Mouse (Mus musculus) left cerebral cortex, postnatal 25 days (tissue): ENCODE data around the gene Clcn3. TPM values are rescaled to one million over a fixed set of nuclear protein-coding genes. Genes with fewer than 3 reads are reported as not detected.

Experiments used
- DNase-seq, 2 experiments: peaks; one replicate each; pipeline ENCODE4 v3.0.0; 2022; ENCODE audit warnings: low spot score in 2 of 2, mixed read lengths in 1 of 2
- intact Hi-C: fragments of 180-260 bp; cut with DNase I; formaldehyde crosslinking; loops from one replicate; pipeline ENCODE4 v1.15.1; 2025
- total RNA-seq, 2 experiments: library from RNA; stranded (reverse); gene quantifications; 2 replicates each; pipeline ENCODE4 v1.2.3; 2021

The Clcn3 gene
- total RNA-seq, 2 experiments from 2014 or later, result 130 to 131 TPM

- intact Hi-C loops, result loop anchor here (2.0 kb wide), 1 partner anchor 28 kb away; the partner anchor contains the start of gene Clcn3
- peak; percentile 78 to 94 for DNase-seq
These were observed 28.7 kb downstream of the Clcn3 start for GRCm38 (mm10) chr8:60954281-60955014.

GRCm38 (mm10) chr8:60952803-60953202 is 30.3 kb downstream of the Clcn3 start:
- DNase-seq, result no peak
- intact Hi-C loops, result no loop called here

- no peak for DNase-seq
- intact Hi-C loops, result no loop called here
These were observed 31.3 kb downstream of the Clcn3 start for GRCm38 (mm10) chr8:60951757-60952156.

- no peak for DNase-seq
- intact Hi-C loops, result no loop called here
These were observed 31.8 kb downstream of the Clcn3 start for GRCm38 (mm10) chr8:60951271-60951670.

DNA sequence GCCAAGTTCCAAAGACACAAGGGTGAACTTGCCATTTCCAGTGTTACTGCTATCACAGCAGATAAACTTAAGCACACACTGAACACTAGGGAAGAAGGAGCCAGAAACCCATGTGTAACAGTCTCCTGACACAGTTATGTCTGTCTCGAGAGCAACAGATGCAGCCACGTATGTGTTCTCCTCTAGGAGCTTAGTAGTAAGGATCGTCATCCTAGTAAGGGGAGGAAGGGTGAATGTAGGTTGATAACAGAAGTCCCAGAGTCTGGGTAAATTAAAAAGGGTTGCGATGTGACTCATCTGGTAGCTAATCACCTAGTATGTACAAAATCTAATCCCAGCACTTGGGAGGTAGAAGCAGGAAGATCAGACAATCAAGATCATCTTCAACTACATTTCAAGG is 33.2 kb downstream of the Clcn3 start:
- DNase-seq, result peak in 1 of 2 experiments; percentile 15
- intact Hi-C loops, result no loop called here

DNA sequence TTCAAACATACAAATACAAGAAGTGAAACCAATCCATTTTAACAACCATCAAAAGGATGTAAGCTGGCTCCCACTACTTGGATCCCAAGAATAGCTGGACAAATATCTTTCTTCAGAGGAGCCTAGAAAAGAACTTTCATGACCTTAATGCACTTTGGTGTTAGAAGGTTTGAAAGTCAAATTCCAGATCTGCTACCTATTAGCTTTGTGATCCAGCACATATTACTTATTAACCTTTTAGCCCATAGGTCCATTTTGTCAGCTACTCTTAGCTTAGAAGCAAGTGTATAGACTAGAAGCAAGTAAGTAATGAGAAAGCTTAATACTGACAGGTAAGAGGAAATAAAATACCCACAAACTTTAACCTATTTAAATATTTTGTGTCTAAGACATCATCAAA is 35.6 kb downstream of the Clcn3 start:
- intact Hi-C loops, result no loop called here
- DNase-seq, result no peak

GRCm38 (mm10) chr8:60942867-60943266 is 40.2 kb downstream of the Clcn3 start:
- intact Hi-C loops, result no loop called here
- DNase-seq, result no peak

DNA sequence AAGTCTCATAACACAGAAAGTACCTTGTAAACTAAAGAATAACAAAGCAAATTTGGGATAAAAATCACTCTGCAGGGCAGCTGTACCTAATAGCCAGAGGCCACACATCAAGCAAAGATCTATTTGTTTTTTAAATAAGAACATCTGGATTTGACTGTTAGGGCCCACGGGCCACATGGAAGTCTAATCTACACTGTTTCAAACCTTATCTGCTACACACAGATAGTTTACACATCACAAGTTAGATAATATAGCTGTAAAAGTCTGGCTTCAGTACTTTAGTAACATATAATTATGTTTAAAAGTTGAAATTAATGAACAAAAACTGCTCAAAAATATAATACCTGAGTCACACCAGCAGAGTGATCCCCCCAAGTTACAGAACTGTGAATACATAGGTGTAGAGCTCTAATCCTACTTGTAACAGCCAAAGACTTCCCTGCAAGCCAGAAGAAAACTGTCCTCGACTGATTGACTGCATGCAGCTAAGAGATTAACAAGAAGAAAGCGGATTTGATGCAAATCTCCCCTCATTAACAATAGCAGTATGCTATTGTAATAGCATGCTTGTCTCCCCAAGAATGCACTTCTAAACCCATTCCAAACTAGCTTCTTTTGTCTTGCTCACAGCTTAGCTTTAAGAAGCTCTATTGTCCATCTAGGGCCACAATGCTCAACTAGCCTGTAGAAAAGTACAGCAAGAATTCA is 44.2 kb downstream of the Clcn3 start:
- intact Hi-C loops, result no loop called here
- DNase-seq, result no peak

- no peak for DNase-seq
- intact Hi-C loops, result no loop called here
These were observed 49.5 kb downstream of the Clcn3 start for GRCm38 (mm10) chr8:60933617-60934016.

GRCm38 (mm10) chr8:60920176-60920575 is 62.9 kb downstream of the Clcn3 start:
- intact Hi-C loops, result loop anchor here (10.0 kb wide), 1 partner anchor 415 kb away; the partner anchor contains the start of genes Aadat and Gm10283
- DNase-seq, result no peak

DNA sequence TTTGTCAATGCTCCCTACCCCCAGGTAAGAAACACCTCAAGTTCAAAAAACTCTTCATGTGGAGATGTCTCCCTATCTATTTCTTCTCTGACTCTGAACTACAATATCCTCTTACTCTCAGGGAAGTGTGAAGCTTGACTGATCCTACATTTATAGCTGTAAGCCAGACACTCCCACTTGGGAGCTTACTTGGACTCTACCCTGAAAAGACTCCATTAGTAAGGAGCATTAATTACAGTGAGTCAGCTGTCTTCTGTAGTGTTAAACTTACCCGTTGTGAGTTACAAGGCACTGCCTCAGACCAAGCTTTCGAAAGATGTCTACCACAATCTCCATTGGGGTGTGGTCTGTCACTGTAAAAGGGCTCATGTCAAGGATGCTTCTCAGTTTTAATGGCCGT is 64.0 kb downstream of the Clcn3 start:
- DNase-seq, result no peak
- intact Hi-C loops, result no loop called here

DNA sequence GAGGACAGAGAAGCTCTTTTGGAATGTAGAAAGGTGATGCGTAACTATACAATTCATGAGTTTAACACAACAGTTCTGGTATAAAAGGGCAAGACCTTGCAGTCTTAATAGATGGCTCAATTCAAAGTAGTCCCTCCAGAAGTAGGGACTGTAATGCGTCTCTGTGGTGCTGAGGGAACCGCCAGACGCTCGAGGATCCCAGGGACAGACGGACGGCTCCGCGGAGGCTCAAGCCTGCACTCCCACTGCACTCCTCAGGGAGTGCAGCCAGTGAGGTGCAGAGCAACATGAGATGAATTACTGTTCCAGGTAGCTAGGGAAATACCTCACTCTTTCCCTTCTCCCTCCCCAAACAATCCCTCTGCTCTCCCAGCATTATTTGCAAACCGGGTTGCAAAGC is 70.5 kb downstream of the Clcn3 start:
- intact Hi-C loops, result no loop called here
- DNase-seq, result no peak

DNA sequence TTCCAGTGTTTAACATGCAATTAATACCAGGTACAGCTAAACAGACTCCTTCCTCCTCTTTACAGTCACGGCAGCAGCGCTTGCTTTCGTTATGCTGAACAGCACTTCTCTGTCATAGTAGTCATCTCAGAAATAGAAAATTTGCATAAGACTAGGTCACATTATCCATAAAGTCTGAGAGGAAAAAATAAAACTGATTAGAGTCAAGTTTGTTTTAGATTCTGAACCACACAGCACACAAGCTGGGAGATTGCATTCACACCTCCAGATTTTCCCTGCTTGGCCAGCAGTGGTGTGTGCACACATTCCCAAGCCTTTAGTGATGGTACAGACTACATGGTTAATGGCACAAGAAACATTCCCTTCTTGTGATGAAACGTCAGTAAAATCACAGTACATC is 71.0 kb downstream of the Clcn3 start:
- intact Hi-C loops, result no loop called here
- DNase-seq, result peak in 1 of 2 experiments; percentile 39

- intact Hi-C loops, result no loop called here
- no peak for DNase-seq
These were observed 83.0 kb downstream of the Clcn3 start for GRCm38 (mm10) chr8:60900147-60900546.

DNA sequence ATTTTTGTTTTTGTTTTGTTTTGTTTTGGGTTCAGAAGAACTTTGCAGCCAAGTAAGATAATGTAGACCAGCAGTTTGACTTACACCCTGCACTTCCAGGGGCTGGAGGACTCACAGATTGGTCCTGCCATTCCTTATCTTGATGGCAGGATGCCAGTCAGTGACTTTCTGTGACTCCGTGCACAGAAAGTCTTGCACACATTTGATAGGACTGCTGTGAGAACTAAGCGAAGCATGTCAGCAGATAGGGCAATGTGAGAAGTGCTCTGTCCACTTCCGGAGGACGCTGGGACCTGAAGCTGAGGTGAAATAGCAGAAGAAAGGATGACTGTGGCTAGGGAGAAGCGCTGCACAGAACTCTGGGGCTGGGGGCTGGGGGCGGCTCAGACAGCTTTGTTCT is 87.2 kb downstream of the Clcn3 start:
- no peak for DNase-seq
- intact Hi-C loops, result no loop called here

GRCm38 (mm10) chr8:60891757-60892156 is 91.3 kb downstream of the Clcn3 start:
- intact Hi-C loops, result no loop called here
- DNase-seq, result no peak

GRCm38 (mm10) chr8:60890520-60890874 is 92.6 kb downstream of the Clcn3 start:
- DNase-seq, result no peak
- intact Hi-C loops, result no loop called here

GRCm38 (mm10) chr8:60889843-60890519 is 93.1 kb downstream of the Clcn3 start, which contains the start of gene Hpf1:
Gene Hpf1 (plus strand): TSS chr8:60890418.
- peak; percentile 90 to 96 for DNase-seq
- intact Hi-C loops, result no loop called here

- peak in 1 of 2 experiments; percentile 67 for DNase-seq
These were observed 93.8 kb downstream of the Clcn3 start for GRCm38 (mm10) chr8:60889131-60889842.

DNA sequence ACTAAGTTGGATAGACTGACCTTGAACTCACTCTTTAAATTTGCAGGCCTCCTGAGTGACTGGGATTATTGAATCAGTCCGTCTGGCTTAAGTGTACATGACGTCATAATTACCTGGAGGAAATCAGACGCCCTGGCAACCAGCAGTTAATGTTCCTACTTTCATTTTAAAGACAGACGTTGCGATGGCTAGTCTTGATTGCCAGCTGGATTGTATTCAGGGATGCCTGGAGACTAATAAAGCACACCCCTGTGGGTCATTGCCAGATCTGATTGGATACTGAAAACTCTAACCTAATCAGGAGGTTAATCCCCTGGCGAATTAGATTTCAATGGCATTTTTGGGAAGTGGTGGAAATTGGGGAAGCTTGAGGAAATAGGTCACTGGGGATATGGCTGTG is 96.4 kb downstream of the Clcn3 start:
- DNase-seq, result no peak
- intact Hi-C loops, result no loop called here

More at GRCm38 (mm10) chr8:60889131-60889842, 93.8 kb downstream of the Clcn3 start:
- intact Hi-C loops, result no loop called here
